Mouse (Mus musculus): ENCODE measurements around the gene Brms1. TPM values are rescaled to one million over a fixed set of nuclear protein-coding genes. Genes with fewer than 3 reads are reported as not detected.
"Not testable (repeated sequence)": the region's sequence is repeated elsewhere in the genome, so short reads cannot be mapped to it uniquely, and the experiment has no call there.

Gene Brms1
- polyA plus RNA-seq, 1 experiment: 31.1 TPM

- DNase-seq (ENCODE audit: low spot score): no peak
These were observed 26.1 kb downstream of the Brms1 start for GRCm38 (mm10) chr19:5067040-5067799.

GRCm38 (mm10) chr19:5067867-5068569 is 26.9 kb downstream of the Brms1 start, which contains the start of gene Cd248:
TSS of gene Cd248 (plus strand) at chr19:5068078.
- DNase-seq (ENCODE audit: low spot score): no peak

GRCm38 (mm10) chr19:5068570-5069234 is 27.5 kb downstream of the Brms1 start:
- no peak for DNase-seq (ENCODE audit: low spot score)

- DNase-seq (ENCODE audit: low spot score): no peak
These were observed 28.3 kb downstream of the Brms1 start for GRCm38 (mm10) chr19:5069486-5069885.

GRCm38 (mm10) chr19:5069978-5070377 is 28.8 kb downstream of the Brms1 start:
- DNase-seq (ENCODE audit: low spot score): no peak

- no peak for DNase-seq (ENCODE audit: low spot score)
These were observed 29.9 kb downstream of the Brms1 start for GRCm38 (mm10) chr19:5071077-5071476.

- DNase-seq (ENCODE audit: low spot score): no peak
These were observed 30.6 kb downstream of the Brms1 start for GRCm38 (mm10) chr19:5071545-5072369.

GRCm38 (mm10) chr19:5072389-5073019 is 31.4 kb downstream of the Brms1 start:
- no peak for DNase-seq (ENCODE audit: low spot score)

- no peak for DNase-seq (ENCODE audit: low spot score)
These were observed 31.9 kb downstream of the Brms1 start for GRCm38 (mm10) chr19:5073028-5073427.

- no peak for DNase-seq (ENCODE audit: low spot score)
These were observed 32.4 kb downstream of the Brms1 start for GRCm38 (mm10) chr19:5073518-5073917.

GRCm38 (mm10) chr19:5079279-5079678 is 38.1 kb downstream of the Brms1 start:
- DNase-seq (ENCODE audit: low spot score): no peak

- no peak for DNase-seq (ENCODE audit: low spot score)
These were observed 40.9 kb downstream of the Brms1 start for GRCm38 (mm10) chr19:5082005-5082404.

GRCm38 (mm10) chr19:5082596-5082995 is 41.4 kb downstream of the Brms1 start:
- DNase-seq (ENCODE audit: low spot score): no peak

- no peak for DNase-seq (ENCODE audit: low spot score)
These were observed 43.0 kb downstream of the Brms1 start for GRCm38 (mm10) chr19:5083961-5084833.

- no peak for DNase-seq (ENCODE audit: low spot score)
These were observed 43.6 kb downstream of the Brms1 start for GRCm38 (mm10) chr19:5084834-5085144.

GRCm38 (mm10) chr19:5085145-5085863 is 44.1 kb downstream of the Brms1 start, which contains the start of gene Tmem151a:
TSS of gene Tmem151a (minus strand) at chr19:5085531.
- DNase-seq (ENCODE audit: low spot score): no peak

GRCm38 (mm10) chr19:5086533-5086932 is 45.4 kb downstream of the Brms1 start:
- DNase-seq (ENCODE audit: low spot score): not testable (repeated sequence)

GRCm38 (mm10) chr19:5087884-5088728 is 47.0 kb downstream of the Brms1 start, which contains the start of gene Yif1a:
TSS of gene Yif1a (plus strand) at chr19:5088538.
- DNase-seq (ENCODE audit: low spot score): peak; percentile 84

GRCm38 (mm10) chr19:5089324-5089723 is 48.2 kb downstream of the Brms1 start:
- DNase-seq (ENCODE audit: low spot score): no peak

All from urinary bladder, adult 2 months (tissue).